Mouse (Mus musculus): Measurements from ENCODE around the gene Jam2.

The Jam2 gene

GRCm38 (mm10) chr16:84864656-84865055, 90.7 kb downstream of the Jam2 start:
- no peak for DNase-seq

GRCm38 (mm10) chr16:84873805-84874204, 99.9 kb downstream of the Jam2 start:
- no peak for DNase-seq

GRCm38 (mm10) chr16:84875012-84875717, 101.2 kb downstream of the Jam2 start:
- no peak for DNase-seq
